Mouse (Mus musculus): ENCODE measurements around the gene Flt1. TPM values are rescaled to one million over a fixed set of nuclear protein-coding genes. Genes with fewer than 3 reads are reported as not detected.

Flt1 gene
- polyA plus RNA-seq, 1 experiment from 2014 or later: 11.8 TPM

- Histone ChIP-seq H3K4me1 (replicated peaks) (no peaks in the 10 kb centered on the region), H3K27ac (no peak overlapping the region), H3K9me3 (no peaks in the 10 kb centered on the region), H3K36me3 (no peaks in the 10 kb centered on the region), H3K27me3 (ENCODE audit: insufficient read depth, poor library complexity, severe bottlenecking) (no peaks in the 10 kb centered on the region), H3K4me3 (no peak overlapping the region)
- WGBS: 83% methylated on average over 12 of the region's 12 CpGs
- no peak for DNase-seq (ENCODE audit: low spot score)
Observed at GRCm38 (mm10) chr5:147645001-147645645, 80.7 kb downstream of the Flt1 start.

- WGBS: 72% methylated on average over 7 of the region's 7 CpGs
- H3K4me3 ChIP-seq: no peak overlapping the region
- no peaks in the 10 kb centered on the region for H3K36me3 ChIP-seq
- H3K27ac ChIP-seq: no peak overlapping the region
- H3K9me3 ChIP-seq: no peaks in the 10 kb centered on the region
- no peak for DNase-seq (ENCODE audit: low spot score)
- peaks cover 6% of the 10 kb centered on the region; the same call in 1 of the 2 replicates for H3K4me1 ChIP-seq (replicated peaks)
- H3K27me3 ChIP-seq (ENCODE audit: insufficient read depth, poor library complexity, severe bottlenecking): no peaks in the 10 kb centered on the region
Observed at GRCm38 (mm10) chr5:147641452-147641851, 84.4 kb downstream of the Flt1 start.

- 94% methylated on average over 5 of the region's 5 CpGs for WGBS
- peaks cover 6% of the 10 kb centered on the region; the same call in 1 of the 2 replicates for H3K4me1 ChIP-seq (replicated peaks)
- no peak for DNase-seq (ENCODE audit: low spot score)
- no peak overlapping the region for H3K27ac ChIP-seq
- H3K9me3 ChIP-seq: no peaks in the 10 kb centered on the region
- H3K4me3 ChIP-seq: no peak overlapping the region
- H3K36me3 ChIP-seq: no peaks in the 10 kb centered on the region
- no peaks in the 10 kb centered on the region for H3K27me3 ChIP-seq (ENCODE audit: insufficient read depth, poor library complexity, severe bottlenecking)
Observed at GRCm38 (mm10) chr5:147639940-147640339, 85.9 kb downstream of the Flt1 start.

- Histone ChIP-seq H3K27ac (no peak overlapping the region), H3K4me3 (no peak overlapping the region), H3K27me3 (ENCODE audit: insufficient read depth, poor library complexity, severe bottlenecking) (no peaks in the 10 kb centered on the region), H3K9me3 (no peaks in the 10 kb centered on the region), H3K36me3 (no peaks in the 10 kb centered on the region), H3K4me1 (replicated peaks) (peaks cover 15% of the 10 kb centered on the region)
- DNase-seq (ENCODE audit: low spot score): no peak
- 86% methylated on average over 3 of the region's 3 CpGs for WGBS
Observed at GRCm38 (mm10) chr5:147636676-147637075, 89.1 kb downstream of the Flt1 start.

GRCm38 (mm10) chr5:147635883-147636282 is 89.9 kb downstream of the Flt1 start:
- 84% methylated on average over 8 of the region's 8 CpGs for WGBS
- no peaks in the 10 kb centered on the region for H3K9me3 ChIP-seq
- H3K27me3 ChIP-seq (ENCODE audit: insufficient read depth, poor library complexity, severe bottlenecking): no peaks in the 10 kb centered on the region
- H3K27ac ChIP-seq: no peak overlapping the region
- H3K4me3 ChIP-seq: no peak overlapping the region
- no peak for DNase-seq (ENCODE audit: low spot score)
- no peaks in the 10 kb centered on the region for H3K36me3 ChIP-seq
- peaks cover 15% of the 10 kb centered on the region for H3K4me1 ChIP-seq (replicated peaks)

- WGBS: 27% methylated on average over 11 of the region's 11 CpGs
- no peaks in the 10 kb centered on the region for H3K9me3 ChIP-seq
- no peak for DNase-seq (ENCODE audit: low spot score)
- no peak overlapping the region for H3K27ac ChIP-seq
- H3K4me3 ChIP-seq: peak overlapping the region; percentile 34
- H3K4me1 ChIP-seq (replicated peaks): peaks cover 19% of the 10 kb centered on the region
- no peaks in the 10 kb centered on the region for H3K36me3 ChIP-seq
- no peaks in the 10 kb centered on the region for H3K27me3 ChIP-seq (ENCODE audit: insufficient read depth, poor library complexity, severe bottlenecking)
Observed at GRCm38 (mm10) chr5:147634016-147634415, 91.8 kb downstream of the Flt1 start.

- no peaks in the 10 kb centered on the region for H3K36me3 ChIP-seq
- WGBS: 83% methylated on average over 4 of the region's 4 CpGs
- peaks cover 19% of the 10 kb centered on the region for H3K4me1 ChIP-seq (replicated peaks)
- H3K9me3 ChIP-seq: no peaks in the 10 kb centered on the region
- no peak overlapping the region for H3K4me3 ChIP-seq
- no peaks in the 10 kb centered on the region for H3K27me3 ChIP-seq (ENCODE audit: insufficient read depth, poor library complexity, severe bottlenecking)
- DNase-seq (ENCODE audit: low spot score): no peak
- no peak overlapping the region for H3K27ac ChIP-seq
Observed at GRCm38 (mm10) chr5:147632716-147633115, 93.1 kb downstream of the Flt1 start.

GRCm38 (mm10) chr5:147630426-147631290 is 95.2 kb downstream of the Flt1 start:
- H3K4me3 ChIP-seq: no peak overlapping the region
- WGBS: 82% methylated on average over 17 of the region's 17 CpGs

GRCm38 (mm10) chr5:147626944-147627343 is 98.9 kb downstream of the Flt1 start:
- DNase-seq (ENCODE audit: low spot score): no peak
- 50% methylated on average over 2 of the region's 2 CpGs for WGBS
- Histone ChIP-seq H3K27me3 (ENCODE audit: insufficient read depth, poor library complexity, severe bottlenecking) (no peaks in the 10 kb centered on the region), H3K4me3 (no peak overlapping the region), H3K4me1 (replicated peaks) (peaks cover 9% of the 10 kb centered on the region), H3K9me3 (0 out of 2 replicates have a peak, but pooled peaks cover 4% of the 10 kb centered on the region), H3K36me3 (no peaks in the 10 kb centered on the region), H3K27ac (no peak overlapping the region)

More at GRCm38 (mm10) chr5:147630426-147631290, 95.2 kb downstream of the Flt1 start:
- 0 out of 2 replicates have a peak, but pooled peaks cover 1% of the 10 kb centered on the region for H3K9me3 ChIP-seq
- DNase-seq (ENCODE audit: low spot score): no peak
- 0 out of 2 replicates have a peak overlapping the region, but pooled peaks have one; percentile 5 for H3K27ac ChIP-seq
- H3K27me3 ChIP-seq (ENCODE audit: insufficient read depth, poor library complexity, severe bottlenecking): no peaks in the 10 kb centered on the region
- no peaks in the 10 kb centered on the region for H3K36me3 ChIP-seq
- H3K4me1 ChIP-seq (replicated peaks): peaks cover 18% of the 10 kb centered on the region

- peaks cover 20% of the 10 kb centered on the region for H3K4me1 ChIP-seq (replicated peaks)
- H3K27me3 ChIP-seq (ENCODE audit: insufficient read depth, poor library complexity, severe bottlenecking): no peaks in the 10 kb centered on the region
- H3K9me3 ChIP-seq: 0 out of 2 replicates have a peak, but pooled peaks cover 4% of the 10 kb centered on the region
- DNase-seq (ENCODE audit: low spot score): no peak
- H3K27ac ChIP-seq: no peak overlapping the region
- WGBS: 89% methylated on average over 10 of the region's 10 CpGs
- H3K36me3 ChIP-seq: no peaks in the 10 kb centered on the region
- H3K4me3 ChIP-seq: no peak overlapping the region
Observed at GRCm38 (mm10) chr5:147623747-147624146, 102.1 kb downstream of the Flt1 start.

GRCm38 (mm10) chr5:147620178-147620577 is 105.6 kb downstream of the Flt1 start:
- no peak overlapping the region for H3K4me3 ChIP-seq
- 0 out of 2 replicates have a peak, but pooled peaks cover 2% of the 10 kb centered on the region for H3K9me3 ChIP-seq
- peak; percentile 36 for DNase-seq (ENCODE audit: low spot score)
- 0 out of 2 replicates have a peak overlapping the region, but pooled peaks have one; percentile 54 for H3K27ac ChIP-seq
- 19% methylated on average over 2 of the region's 2 CpGs for WGBS
- peaks cover 15% of the 10 kb centered on the region for H3K4me1 ChIP-seq (replicated peaks)
- H3K36me3 ChIP-seq: no peaks in the 10 kb centered on the region
- no peaks in the 10 kb centered on the region for H3K27me3 ChIP-seq (ENCODE audit: insufficient read depth, poor library complexity, severe bottlenecking)

- WGBS: 85% methylated on average over 10 of the region's 10 CpGs
- Histone ChIP-seq H3K27ac (no peak overlapping the region), H3K4me3 (no peak overlapping the region), H3K9me3 (no peaks in the 10 kb centered on the region), H3K27me3 (ENCODE audit: insufficient read depth, poor library complexity, severe bottlenecking) (no peaks in the 10 kb centered on the region), H3K4me1 (replicated peaks) (peaks cover 15% of the 10 kb centered on the region), H3K36me3 (no peaks in the 10 kb centered on the region)
- no peak for DNase-seq (ENCODE audit: low spot score)
Observed at GRCm38 (mm10) chr5:147618243-147618642, 107.6 kb downstream of the Flt1 start.

GRCm38 (mm10) chr5:147616450-147616849 is 109.4 kb downstream of the Flt1 start:
- H3K27ac ChIP-seq: no peak overlapping the region
- no peak for DNase-seq (ENCODE audit: low spot score)
- no peak overlapping the region for H3K4me3 ChIP-seq
- H3K27me3 ChIP-seq (ENCODE audit: insufficient read depth, poor library complexity, severe bottlenecking): no peaks in the 10 kb centered on the region
- H3K9me3 ChIP-seq: no peaks in the 10 kb centered on the region
- no peaks in the 10 kb centered on the region for H3K36me3 ChIP-seq
- WGBS: 70% methylated on average over 3 of the region's 3 CpGs
- H3K4me1 ChIP-seq (replicated peaks): peaks cover 15% of the 10 kb centered on the region
